Mouse (Mus musculus): ENCODE measurements at regions not wholly inside any gene's neighbourhood (a gene's known extent, or its start where the extent isn't known, plus 50 kb on each side); places are given as distances from the start of the nearest gene placed in this dataset.
"Not testable (repeated sequence)": the region's sequence is repeated elsewhere in the genome, so short reads cannot be mapped to it uniquely, and the experiment has no call there.

DNA sequence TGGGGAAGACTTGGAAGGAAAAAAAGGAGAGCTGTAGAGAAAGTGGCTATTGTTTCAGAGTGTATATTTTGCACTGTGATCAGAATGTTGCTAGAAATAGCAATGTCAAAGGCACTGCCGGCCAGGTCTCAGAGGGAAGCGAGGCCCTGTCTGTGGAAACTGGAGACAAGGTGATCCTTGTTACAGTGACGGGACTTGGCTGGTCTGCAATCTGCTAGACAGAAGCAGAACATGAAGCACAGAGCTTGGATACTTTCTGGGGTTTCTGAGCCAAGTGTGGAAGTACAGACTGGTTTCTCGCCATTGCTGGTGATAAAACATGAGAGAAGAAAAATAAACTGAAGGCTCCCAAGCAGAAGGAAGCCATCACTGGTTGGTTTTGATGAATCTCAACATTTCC is 198.3 kb upstream of the Slc7a14 start:
- Histone ChIP-seq H3K9me3 (ENCODE audit: control insufficient read depth, low read length) (no peaks in the 10 kb centered on the region), H3K9ac (replicated peaks; ENCODE audit: low read depth, low read length) (no peak overlapping the region), H3K4me3 (ENCODE audit: low read depth, low read length) (no peak overlapping the region), H3K36me3 (ENCODE audit: control insufficient read depth, insufficient read depth, low read length) (no peaks in the 10 kb centered on the region), H3K27ac (ENCODE audit: low read depth, low read length) (no peak overlapping the region), H3K27me3 (ENCODE audit: control insufficient read depth, insufficient read depth, low read length) (no peaks in the 10 kb centered on the region), H3K4me1 (ENCODE audit: control insufficient read depth, insufficient read depth, low read length) (no peaks in the 10 kb centered on the region), H3K4me2 (ENCODE audit: low read depth, low read length) (no peak overlapping the region)
- ATAC-seq (ENCODE audit: low read depth): no peak
- 92% methylated on average over 4 of the region's 4 CpGs for WGBS

DNA sequence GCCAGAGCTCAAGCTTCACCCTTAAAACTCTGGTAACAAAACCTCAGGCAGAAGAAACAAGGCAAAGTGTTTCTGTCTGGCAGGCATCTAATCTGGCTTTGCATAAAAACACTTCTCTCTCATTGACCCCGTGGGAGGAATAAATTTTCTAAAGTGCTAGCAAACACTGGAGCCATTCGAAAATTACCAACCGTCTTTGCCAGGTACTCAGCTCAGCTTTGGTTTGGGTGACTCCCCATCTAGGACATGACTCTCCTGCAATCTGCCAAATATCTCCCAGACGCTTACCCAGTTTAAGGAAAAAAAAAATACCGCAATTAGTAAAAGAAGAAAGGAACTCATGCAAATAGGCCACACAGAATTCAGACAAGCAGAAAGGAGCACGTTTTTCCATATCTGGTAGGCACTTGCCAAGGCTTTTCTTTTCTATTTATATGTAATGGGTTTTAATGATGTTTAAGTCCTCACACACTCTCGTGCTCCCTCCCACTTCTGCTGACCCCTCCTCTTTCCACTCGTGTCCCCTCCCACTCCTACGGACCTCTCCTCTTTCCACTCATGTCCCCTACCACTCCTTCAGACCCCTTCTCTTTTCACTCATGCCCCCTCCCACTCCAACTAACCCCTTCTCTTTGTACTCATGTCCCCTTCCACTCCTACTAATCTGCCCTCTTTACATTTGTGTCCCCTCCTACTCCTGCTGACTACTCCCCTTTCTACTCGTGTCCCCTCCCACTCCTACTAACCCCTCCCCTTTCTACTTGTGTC is 189.2 kb upstream of the Slc7a14 start:
- 71% methylated on average over 10 of the region's 10 CpGs for WGBS
- no peaks in the 10 kb centered on the region for H3K9me3 ChIP-seq (ENCODE audit: control insufficient read depth, low read length)

DNA sequence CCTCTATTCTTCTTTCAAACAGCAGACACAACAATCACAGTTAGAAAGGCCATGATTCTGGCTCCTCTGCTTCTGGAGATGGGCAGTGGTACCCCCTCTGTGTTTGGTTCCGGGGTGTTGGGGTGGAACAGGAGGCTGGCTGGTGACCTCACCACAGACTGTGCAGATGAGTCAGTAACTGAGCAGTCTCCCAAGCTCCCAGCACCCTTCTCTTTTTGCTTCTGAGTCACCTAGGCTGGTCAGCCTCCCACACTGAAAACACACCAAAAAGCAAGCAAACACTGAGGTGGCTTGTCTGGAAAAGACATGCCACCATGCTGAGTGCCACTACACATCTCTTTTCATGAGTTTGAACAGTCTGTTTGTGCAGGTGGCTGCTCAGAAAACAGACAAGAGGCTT is 185.1 kb upstream of the Slc7a14 start:
- Histone ChIP-seq H3K4me1 (ENCODE audit: control insufficient read depth, insufficient read depth, low read length) (0 out of 2 replicates have a peak, but pooled peaks cover 2% of the 10 kb centered on the region), H3K27ac (ENCODE audit: low read depth, low read length) (no peak overlapping the region), H3K4me2 (ENCODE audit: low read depth, low read length) (no peak overlapping the region), H3K27me3 (ENCODE audit: control insufficient read depth, insufficient read depth, low read length) (no peaks in the 10 kb centered on the region), H3K4me3 (ENCODE audit: low read depth, low read length) (no peak overlapping the region), H3K36me3 (ENCODE audit: control insufficient read depth, insufficient read depth, low read length) (no peaks in the 10 kb centered on the region), H3K9me3 (ENCODE audit: control insufficient read depth, low read length) (no peaks in the 10 kb centered on the region), H3K9ac (replicated peaks; ENCODE audit: low read depth, low read length) (no peak overlapping the region)
- ATAC-seq (ENCODE audit: low read depth): no peak
- WGBS: 100% methylated on average over 1 of the region's 1 CpGs

More for the DNA sequence above, 189.2 kb upstream of the Slc7a14 start:
- Histone ChIP-seq H3K9ac (replicated peaks; ENCODE audit: low read depth, low read length) (no peak overlapping the region), H3K4me1 (ENCODE audit: control insufficient read depth, insufficient read depth, low read length) (0 out of 2 replicates have a peak, but pooled peaks cover 2% of the 10 kb centered on the region), H3K27me3 (ENCODE audit: control insufficient read depth, insufficient read depth, low read length) (no peaks in the 10 kb centered on the region), H3K4me2 (ENCODE audit: low read depth, low read length) (no peak overlapping the region), H3K4me3 (ENCODE audit: low read depth, low read length) (no peak overlapping the region), H3K27ac (ENCODE audit: low read depth, low read length) (no peak overlapping the region), H3K36me3 (ENCODE audit: control insufficient read depth, insufficient read depth, low read length) (no peaks in the 10 kb centered on the region)
- no peak for ATAC-seq (ENCODE audit: low read depth)

DNA sequence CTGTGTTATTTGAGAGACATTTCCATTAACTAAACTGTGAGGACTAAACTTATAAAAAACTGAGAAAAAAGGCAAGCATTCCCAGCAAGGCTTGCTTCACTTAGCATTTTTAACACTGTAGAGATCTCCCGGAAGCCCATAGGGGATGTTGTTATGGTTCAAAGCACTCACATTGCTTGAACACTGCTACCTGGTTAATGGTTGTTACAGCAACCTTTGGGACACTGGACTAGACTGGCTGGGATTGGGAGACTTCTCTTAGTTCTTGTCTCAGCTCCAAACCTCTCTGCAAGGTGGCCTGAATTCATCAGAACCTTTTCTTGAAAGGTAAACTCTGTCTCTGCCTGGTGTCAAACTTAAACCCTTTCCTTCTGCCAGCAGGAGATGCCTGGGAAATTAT is 184.5 kb upstream of the Slc7a14 start:
- H3K27me3 ChIP-seq (ENCODE audit: control insufficient read depth, insufficient read depth, low read length): no peaks in the 10 kb centered on the region
- no peak overlapping the region for H3K9ac ChIP-seq (replicated peaks; ENCODE audit: low read depth, low read length)
- H3K4me3 ChIP-seq (ENCODE audit: low read depth, low read length): no peak overlapping the region
- H3K4me2 ChIP-seq (ENCODE audit: low read depth, low read length): no peak overlapping the region
- 0 out of 2 replicates have a peak, but pooled peaks cover 2% of the 10 kb centered on the region for H3K4me1 ChIP-seq (ENCODE audit: control insufficient read depth, insufficient read depth, low read length)
- 94% methylated on average over 1 of the region's 1 CpGs for WGBS
- no peak overlapping the region for H3K27ac ChIP-seq (ENCODE audit: low read depth, low read length)
- no peaks in the 10 kb centered on the region for H3K36me3 ChIP-seq (ENCODE audit: control insufficient read depth, insufficient read depth, low read length)
- H3K9me3 ChIP-seq (ENCODE audit: control insufficient read depth, low read length): no peaks in the 10 kb centered on the region
- ATAC-seq (ENCODE audit: low read depth): no peak

DNA sequence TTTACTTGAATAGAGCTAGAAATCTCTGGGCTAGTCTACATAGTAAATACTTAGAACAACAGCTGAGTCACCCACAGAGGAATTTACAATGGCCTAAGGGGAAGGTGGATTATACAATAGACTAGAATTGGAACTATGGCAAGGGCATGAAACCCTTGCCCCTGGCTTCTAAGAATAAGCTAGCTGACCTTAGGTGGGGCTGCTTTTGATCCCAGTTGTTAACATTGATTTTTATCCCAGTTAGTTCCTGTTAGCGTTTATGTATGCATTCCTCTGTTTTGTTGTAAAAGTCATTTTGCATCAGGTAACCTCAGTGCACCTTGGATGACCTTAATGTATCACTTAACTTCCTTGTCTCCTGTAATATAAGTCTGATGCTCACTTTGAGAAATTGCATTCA is 181.6 kb upstream of the Slc7a14 start:
- not testable (repeated sequence) for H3K9me3 ChIP-seq (ENCODE audit: control insufficient read depth, low read length); H3K36me3 ChIP-seq (ENCODE audit: control insufficient read depth, insufficient read depth, low read length); H3K27ac ChIP-seq (ENCODE audit: low read depth, low read length); ATAC-seq (ENCODE audit: low read depth); H3K27me3 ChIP-seq (ENCODE audit: control insufficient read depth, insufficient read depth, low read length); H3K4me1 ChIP-seq (ENCODE audit: control insufficient read depth, insufficient read depth, low read length); H3K4me2 ChIP-seq (ENCODE audit: low read depth, low read length); H3K4me3 ChIP-seq (ENCODE audit: low read depth, low read length); H3K9ac ChIP-seq (replicated peaks; ENCODE audit: low read depth, low read length)
- WGBS: 95% methylated on average over 1 of the region's 1 CpGs

DNA sequence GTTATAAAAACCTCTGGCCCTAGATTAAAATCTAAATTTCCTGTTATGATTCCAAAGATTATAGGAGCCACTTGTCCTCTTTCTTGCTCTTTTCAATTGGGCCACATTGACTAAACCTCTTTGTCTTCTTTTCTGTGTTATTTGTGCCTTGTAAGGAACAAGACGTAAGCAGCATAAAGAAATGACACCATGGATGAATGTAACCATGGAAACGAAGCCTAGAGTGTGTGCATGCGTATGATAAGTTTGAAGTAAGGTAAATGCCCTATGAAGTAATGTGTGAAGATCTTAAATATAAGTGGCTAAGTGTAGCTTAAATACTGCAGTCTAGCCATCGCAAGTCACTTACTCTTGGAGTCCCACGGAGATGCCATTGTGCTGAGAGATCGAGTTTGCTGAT is 177.4 kb upstream of the Slc7a14 start:
- 77% methylated on average over 6 of the region's 6 CpGs for WGBS
- ATAC-seq (ENCODE audit: low read depth): no peak

DNA sequence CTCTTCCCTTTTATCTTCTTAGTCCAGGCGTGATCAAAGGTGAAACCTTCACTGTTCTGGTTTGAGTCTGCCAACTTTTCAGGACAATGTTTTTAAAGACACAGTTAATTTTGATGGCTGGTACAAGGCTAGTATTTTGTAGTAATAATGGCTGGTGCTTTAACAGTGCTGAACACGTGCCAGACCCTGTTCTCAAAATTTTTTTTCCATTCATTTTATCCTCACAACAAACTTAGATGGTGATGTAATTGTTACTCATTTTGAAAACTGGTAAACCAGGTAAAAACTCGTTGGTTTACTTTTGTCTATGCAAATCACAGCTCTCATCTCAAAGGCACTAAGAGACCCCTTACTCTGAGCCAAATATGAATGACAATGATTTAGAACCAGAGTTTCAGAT is 171.8 kb upstream of the Slc7a14 start:
- H3K36me3 ChIP-seq (ENCODE audit: control insufficient read depth, insufficient read depth, low read length): no peaks in the 10 kb centered on the region
- H3K9ac ChIP-seq (replicated peaks; ENCODE audit: low read depth, low read length): no peak overlapping the region
- H3K4me2 ChIP-seq (ENCODE audit: low read depth, low read length): no peak overlapping the region
- no peaks in the 10 kb centered on the region for H3K9me3 ChIP-seq (ENCODE audit: control insufficient read depth, low read length)
- ATAC-seq (ENCODE audit: low read depth): no peak
- no peaks in the 10 kb centered on the region for H3K27me3 ChIP-seq (ENCODE audit: control insufficient read depth, insufficient read depth, low read length)
- 71% methylated on average over 3 of the region's 3 CpGs for WGBS
- H3K27ac ChIP-seq (ENCODE audit: low read depth, low read length): no peak overlapping the region
- no peaks in the 10 kb centered on the region for H3K4me1 ChIP-seq (ENCODE audit: control insufficient read depth, insufficient read depth, low read length)
- H3K4me3 ChIP-seq (ENCODE audit: low read depth, low read length): no peak overlapping the region

More for the DNA sequence above, 177.4 kb upstream of the Slc7a14 start:
- no peak overlapping the region for H3K4me2 ChIP-seq (ENCODE audit: low read depth, low read length)
- H3K4me3 ChIP-seq (ENCODE audit: low read depth, low read length): no peak overlapping the region
- no peaks in the 10 kb centered on the region for H3K4me1 ChIP-seq (ENCODE audit: control insufficient read depth, insufficient read depth, low read length)
- H3K9ac ChIP-seq (replicated peaks; ENCODE audit: low read depth, low read length): no peak overlapping the region
- no peak overlapping the region for H3K27ac ChIP-seq (ENCODE audit: low read depth, low read length)
- H3K36me3 ChIP-seq (ENCODE audit: control insufficient read depth, insufficient read depth, low read length): no peaks in the 10 kb centered on the region
- no peaks in the 10 kb centered on the region for H3K9me3 ChIP-seq (ENCODE audit: control insufficient read depth, low read length)
- no peaks in the 10 kb centered on the region for H3K27me3 ChIP-seq (ENCODE audit: control insufficient read depth, insufficient read depth, low read length)

DNA sequence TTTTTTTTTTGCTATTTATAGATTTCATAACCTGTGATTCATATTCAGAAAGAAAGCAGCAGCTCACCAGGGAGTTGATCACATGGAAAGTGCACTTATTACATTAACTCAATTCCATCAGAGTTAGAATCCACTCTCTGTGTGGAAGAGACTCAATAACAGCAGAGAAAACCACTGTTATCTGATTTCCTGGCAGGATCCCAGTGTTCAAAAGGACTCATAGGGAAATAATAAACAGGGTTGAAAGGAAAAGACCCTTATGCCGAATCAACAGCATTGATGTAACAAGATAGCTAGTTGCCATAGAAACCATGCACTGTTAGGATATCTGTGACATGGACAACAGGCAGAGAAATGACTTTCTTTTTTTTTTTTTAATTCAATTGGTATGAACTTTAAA is 157.7 kb upstream of the Slc7a14 start:
- H3K9ac ChIP-seq (replicated peaks; ENCODE audit: low read depth, low read length): no peak overlapping the region
- H3K4me3 ChIP-seq (ENCODE audit: low read depth, low read length): no peak overlapping the region
- no peaks in the 10 kb centered on the region for H3K27me3 ChIP-seq (ENCODE audit: control insufficient read depth, insufficient read depth, low read length)
- no peak overlapping the region for H3K27ac ChIP-seq (ENCODE audit: low read depth, low read length)
- H3K36me3 ChIP-seq (ENCODE audit: control insufficient read depth, insufficient read depth, low read length): no peaks in the 10 kb centered on the region
- no peak for ATAC-seq (ENCODE audit: low read depth)
- no peak overlapping the region for H3K4me2 ChIP-seq (ENCODE audit: low read depth, low read length)
- WGBS: 16% methylated on average over 1 of the region's 1 CpGs
- no peaks in the 10 kb centered on the region for H3K4me1 ChIP-seq (ENCODE audit: control insufficient read depth, insufficient read depth, low read length)
- H3K9me3 ChIP-seq (ENCODE audit: control insufficient read depth, low read length): no peaks in the 10 kb centered on the region

DNA sequence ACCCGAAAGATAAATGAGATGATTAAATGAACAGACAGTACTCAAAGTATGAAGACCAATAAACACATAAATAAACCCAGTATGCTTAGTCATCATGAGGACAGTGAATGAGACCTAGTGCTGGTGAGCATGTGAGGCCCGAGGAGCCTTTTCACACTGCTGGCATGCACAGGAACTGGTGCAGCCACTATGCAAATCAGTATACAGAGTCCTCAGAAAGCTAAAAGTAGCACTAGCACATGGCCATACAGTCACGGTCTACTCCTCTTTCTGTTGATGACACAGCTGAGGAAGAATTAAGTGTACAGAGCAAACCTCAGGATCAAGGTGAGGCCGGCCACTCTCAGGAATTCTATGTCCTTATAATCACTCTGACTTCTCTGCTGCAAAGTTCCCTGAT is 154.1 kb upstream of the Slc7a14 start:
- Histone ChIP-seq H3K4me2 (ENCODE audit: low read depth, low read length) (no peak overlapping the region), H3K4me1 (ENCODE audit: control insufficient read depth, insufficient read depth, low read length) (no peaks in the 10 kb centered on the region), H3K27me3 (ENCODE audit: control insufficient read depth, insufficient read depth, low read length) (no peaks in the 10 kb centered on the region), H3K36me3 (ENCODE audit: control insufficient read depth, insufficient read depth, low read length) (no peaks in the 10 kb centered on the region), H3K4me3 (ENCODE audit: low read depth, low read length) (no peak overlapping the region), H3K27ac (ENCODE audit: low read depth, low read length) (no peak overlapping the region), H3K9me3 (ENCODE audit: control insufficient read depth, low read length) (no peaks in the 10 kb centered on the region), H3K9ac (replicated peaks; ENCODE audit: low read depth, low read length) (no peak overlapping the region)
- 81% methylated on average over 4 of the region's 4 CpGs for WGBS
- no peak for ATAC-seq (ENCODE audit: low read depth)
